ENCODE assay signal across 8 mouse cellular contexts in the genomic region with DNA sequence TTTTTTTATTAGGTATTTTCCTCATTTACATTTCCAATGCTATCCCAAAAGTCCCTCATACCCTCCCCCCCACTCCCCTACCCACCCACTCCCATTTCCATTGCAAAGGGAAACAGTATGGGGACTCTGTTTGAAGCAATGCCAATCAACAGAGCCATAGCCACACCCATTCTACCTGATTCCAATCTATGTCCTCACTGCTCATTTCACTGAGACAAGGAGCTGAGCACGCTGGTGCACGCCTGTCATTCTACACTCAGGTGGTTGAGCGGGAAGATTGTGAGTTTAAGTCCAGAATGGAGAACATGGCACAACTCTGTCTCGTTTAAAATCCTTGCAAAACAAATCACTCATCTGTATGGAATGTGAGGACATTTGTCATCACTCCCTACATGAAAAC. TPM values are rescaled to one million over a fixed set of nuclear protein-coding genes. Genes with fewer than 3 reads are reported as not detected.
DNase-seq lines count a peak whose midpoint lies in the region; ATAC-seq lines count a peak whose summit lies in the region.

No protein-coding gene starts in this region.

- H3K27me3 ChIP-seq in heart, embryonic 11.5 days (ENCODE audit: control insufficient read depth, insufficient read depth, low read length): no peaks in the 10 kb centered on the region
- no peaks in the 10 kb centered on the region for H3K27me3 ChIP-seq in embryonic facial prominence, embryonic 15.5 days

- peaks cover 11% of the 10 kb centered on the region for H3K4me1 ChIP-seq in heart, embryonic 11.5 days (ENCODE audit: control insufficient read depth, insufficient read depth, low read length)
- peaks cover 27% of the 10 kb centered on the region for H3K4me1 ChIP-seq in embryonic facial prominence, embryonic 15.5 days

- H3K9ac ChIP-seq in heart, embryonic 11.5 days (ENCODE audit: low read depth, low read length): no peak overlapping the region; the same call in 1 of the 2 replicates
- H3K9ac ChIP-seq in embryonic facial prominence, embryonic 15.5 days: no peak overlapping the region

- WGBS in heart, embryonic 11.5 days (ENCODE audit: insufficient replicate concordance): 54% methylated on average over 4 of the region's 4 CpGs
- WGBS in embryonic facial prominence, embryonic 15.5 days: 40% methylated on average over 4 of the region's 4 CpGs

- H3K4me2 ChIP-seq in heart, embryonic 11.5 days: peak overlapping the region; percentile 94
- peak overlapping the region; percentile 87 for H3K4me2 ChIP-seq in embryonic facial prominence, embryonic 15.5 days (replicated peaks)

- DNase-seq in heart, adult 18-20 months: no peak
- DNase-seq in 3T3-L1 (ENCODE audit: low read depth, low spot score): peak; percentile 67
- DNase-seq in liver: peak; percentile 22
- DNase-seq in layer of hippocampus, postnatal 25 days (ENCODE audit: extremely low spot score in 1 of 2, low spot score in 1 of 2): no peak
- no peak for DNase-seq in adrenal gland, adult 2 months
- no peak for DNase-seq in cerebellum, adult 8-10 months

- H3K4me3 ChIP-seq in heart, embryonic 11.5 days (ENCODE audit: low read depth, low read length): peak overlapping the region; percentile 80; the same call in 1 of the 2 replicates
- peak overlapping the region; percentile 68 for H3K4me3 ChIP-seq in embryonic facial prominence, embryonic 15.5 days (replicated peaks)

- no peak for ATAC-seq in heart, embryonic 11.5 days (replicated peaks; ENCODE audit: insufficient number of reproducible peaks, low FRiP score, low TSS enrichment)
- ATAC-seq in embryonic facial prominence, embryonic 15.5 days (ENCODE audit: insufficient number of reproducible peaks, low FRiP score, low TSS enrichment, low read depth): no peak

- peaks cover 10% of the 10 kb centered on the region; the same call in 1 of the 2 replicates for H3K36me3 ChIP-seq in heart, embryonic 11.5 days (ENCODE audit: control insufficient read depth, insufficient read depth, low read length)
- H3K36me3 ChIP-seq in embryonic facial prominence, embryonic 15.5 days: peaks cover 27% of the 10 kb centered on the region

- H3K9me3 ChIP-seq in heart, embryonic 11.5 days (replicated peaks; ENCODE audit: control insufficient read depth, low read length): no peaks in the 10 kb centered on the region
- H3K9me3 ChIP-seq in embryonic facial prominence, embryonic 15.5 days (replicated peaks): no peaks in the 10 kb centered on the region

- no peak overlapping the region for H3K27ac ChIP-seq in heart, embryonic 11.5 days (ENCODE audit: low read depth, low read length)
- 0 out of 2 replicates have a peak overlapping the region, but pooled peaks have one; percentile 28 for H3K27ac ChIP-seq in embryonic facial prominence, embryonic 15.5 days (replicated peaks)

RNA-seq across cellular contexts. Expression of a gene that starts 0.8 kb away (rescaled TPM):
- polyA plus RNA-seq in heart, embryonic 11.5 days (2014; fragmentation: Nextera tagmentation; extraction: Ambion mirVana): 17.1 and 17.4 TPM in 2 replicates
- 10 to 100 TPM; 13.7 to 14.4 TPM for total RNA-seq in heart, adult 18-20 months (2021)
- 20.4 and 21.9 TPM in 2 replicates for polyA plus RNA-seq in embryonic facial prominence, embryonic 15.5 days (2015; fragmentation: Nextera tagmentation; extraction: Ambion mirVana)
- total RNA-seq in layer of hippocampus, postnatal 25 days (2021): 1 to 10 TPM; 8.5 to 9.8 TPM
- 10 to 100 TPM in 1 of 2 experiments, 1 to 10 TPM in 1; 9.2 to 22.6 TPM for total RNA-seq in adrenal gland, adult 2 months (2021)
- 9.6 and 10.1 TPM in 2 replicates for polyA plus RNA-seq in adrenal gland, adult 2 months (2012; rRNA removed)

RNA-seq across cellular contexts. Expression of a gene that starts 11.1 kb away (rescaled TPM):
- polyA plus RNA-seq in heart, embryonic 11.5 days (2014; fragmentation: Nextera tagmentation; extraction: Ambion mirVana): 27.4 and 35.0 TPM in 2 replicates
- 10 to 100 TPM; 10.1 to 13.0 TPM for total RNA-seq in heart, adult 18-20 months (2021)
- 39.2 and 46.9 TPM in 2 replicates for polyA plus RNA-seq in embryonic facial prominence, embryonic 15.5 days (2015; fragmentation: Nextera tagmentation; extraction: Ambion mirVana)
- total RNA-seq in layer of hippocampus, postnatal 25 days (2021): 1 to 10 TPM; 3.7 to 6.5 TPM
- 10 to 100 TPM; 15.0 to 18.2 TPM for total RNA-seq in adrenal gland, adult 2 months (2021)
- polyA plus RNA-seq in adrenal gland, adult 2 months (2012; rRNA removed): 5.1 and 6.3 TPM in 2 replicates

RNA-seq across cellular contexts. Expression of a gene that starts 11.2 kb away (rescaled TPM):
- 25.0 and 26.3 TPM in 2 replicates for polyA plus RNA-seq in heart, embryonic 11.5 days (2014; fragmentation: Nextera tagmentation; extraction: Ambion mirVana)
- total RNA-seq in heart, adult 18-20 months (2021): 1 to 10 TPM; 8.4 to 8.5 TPM
- 48.2 and 49.7 TPM in 2 replicates for polyA plus RNA-seq in embryonic facial prominence, embryonic 15.5 days (2015; fragmentation: Nextera tagmentation; extraction: Ambion mirVana)
- 10 to 100 TPM; 17.6 to 18.6 TPM for total RNA-seq in layer of hippocampus, postnatal 25 days (2021)
- 10 to 100 TPM; 12.4 to 20.5 TPM for total RNA-seq in adrenal gland, adult 2 months (2021)
- 15.8 and 21.0 TPM in 2 replicates for polyA plus RNA-seq in adrenal gland, adult 2 months (2012; rRNA removed)

RNA-seq across cellular contexts. Expression of a gene that starts 56.5 kb away (rescaled TPM):
- polyA plus RNA-seq in heart, embryonic 11.5 days (2014; fragmentation: Nextera tagmentation; extraction: Ambion mirVana): 8.8 and 9.8 TPM in 2 replicates
- 10 to 100 TPM; 15.3 to 17.3 TPM for total RNA-seq in heart, adult 18-20 months (2021)
- polyA plus RNA-seq in embryonic facial prominence, embryonic 15.5 days (2015; fragmentation: Nextera tagmentation; extraction: Ambion mirVana): 21.2 and 23.3 TPM in 2 replicates
- 10 to 100 TPM; 11.9 to 13.1 TPM for total RNA-seq in layer of hippocampus, postnatal 25 days (2021)
- total RNA-seq in adrenal gland, adult 2 months (2021): 10 to 100 TPM; 13.9 to 19.1 TPM
- 12.4 and 12.8 TPM in 2 replicates for polyA plus RNA-seq in adrenal gland, adult 2 months (2012; rRNA removed)

Comparison
In these comparisons a context has a peak if more than half of its experiments do, and no peak if none do; other contexts are left out.
1. DNase-seq: peak in 3T3-L1 (single experiment) and liver (single experiment); none in heart, adult 18-20 months (0 of 2), layer of hippocampus, postnatal 25 days (0 of 2), adrenal gland, adult 2 months (single experiment) and cerebellum, adult 8-10 months (single experiment).